Mouse (Mus musculus) thymus, postnatal 10 days (tissue): ENCODE results near the gene Sparc.

ENCODE experiments used
- DNase-seq, 2 experiments: peaks; one replicate each; pipeline ENCODE4 v3.0.0; 2021; ENCODE audit warnings: low spot score in 2 of 2

The Sparc gene

GRCm38 (mm10) chr11:55365840-55366239 lies 57.1 kb downstream of the Sparc start:
- no peak for DNase-seq

GRCm38 (mm10) chr11:55365242-55365641 lies 57.7 kb downstream of the Sparc start:
- DNase-seq, result no peak

- DNase-seq, result no peak
Measured at GRCm38 (mm10) chr11:55364662-55365061, 58.3 kb downstream of the Sparc start.

GRCm38 (mm10) chr11:55358094-55358783 lies 64.7 kb downstream of the Sparc start:
- DNase-seq, result no peak

- no peak for DNase-seq
Measured at GRCm38 (mm10) chr11:55356846-55357245, 66.1 kb downstream of the Sparc start.
